Mouse (Mus musculus) limb, embryonic 15.5 days (tissue): ENCODE results near the gene Ube2e1. TPM values are rescaled to one million over a fixed set of nuclear protein-coding genes. Genes with fewer than 3 reads are reported as not detected.
"Not testable (repeated sequence)": the region's sequence is repeated elsewhere in the genome, so short reads cannot be mapped to it uniquely, and the experiment has no call there.

Experiments used
- ATAC-seq: fragments of 200-750 bp; cut with Nextera tagmentation; 2 replicates; pipeline ENCODE4 v1.8.0; 2017; ENCODE audit warnings: low read depth, moderate TSS enrichment; ENCODE audit not compliant: insufficient number of reproducible peaks, low FRiP score, low TSS enrichment
- H3K27ac ChIP-seq: fragments of 300-500 bp; sonication (generic); 2 replicates; pipeline ENCODE4 v1.5.1; 2015; ENCODE audit warnings: moderate library complexity, mild to moderate bottlenecking, inconsistent platforms
- H3K27me3 ChIP-seq: fragments of 300-500 bp; sonication (generic); 2 replicates; pipeline ENCODE4 v1.6.1; 2015; ENCODE audit warnings: inconsistent platforms
- H3K36me3 ChIP-seq: fragments of 300-500 bp; sonication (generic); 2 replicates; pipeline ENCODE4 v1.6.1; 2015; ENCODE audit warnings: inconsistent platforms
- H3K4me1 ChIP-seq: fragments of 300-500 bp; sonication (generic); 2 replicates; pipeline ENCODE4 v1.6.1; 2015; ENCODE audit warnings: inconsistent platforms
- H3K4me2 ChIP-seq: fragments of 300-500 bp; sonication (generic); 2 replicates; pipeline ENCODE4 v1.6.1; 2015; ENCODE audit warnings: mild to moderate bottlenecking, inconsistent platforms
- H3K4me3 ChIP-seq: fragments of 300-500 bp; sonication (generic); 2 replicates; pipeline ENCODE4 v1.5.1; 2015; ENCODE audit warnings: mild to moderate bottlenecking, inconsistent platforms
- H3K9ac ChIP-seq: fragments of 300-500 bp; sonication (generic); 2 replicates; pipeline ENCODE4 v1.6.1; 2015; ENCODE audit warnings: inconsistent platforms
- H3K9me3 ChIP-seq: fragments of 300-500 bp; sonication (generic); 2 replicates; pipeline ENCODE4 v1.6.1; 2016; ENCODE audit warnings: inconsistent platforms
- WGBS: fragments of 180-500 bp; shearing (Covaris S2); methylation state at CpG from one replicate; pipeline ENCODE4 v1.1.7; 2015; 5-methylcytosine and 5-hydroxymethylcytosine counted together
- polyA plus RNA-seq: library from polyadenylated mRNA; unstranded; fragments of >200 nt; fragmentation: Nextera tagmentation; extraction: Ambion mirVana; gene quantifications from 2 replicates; pipeline ENCODE4 v1.2.1, GENCODE M21; 2015

Gene Ube2e1
- polyA plus RNA-seq, 1 experiment from 2014 or later, result 153 TPM

GRCm38 (mm10) chr14:18280375-18280774, 51.3 kb downstream of the Ube2e1 start:
- Histone ChIP-seq H3K36me3 (peaks cover 55% of the 10 kb centered on the region), H3K9ac (no peak overlapping the region), H3K4me3 (no peak overlapping the region), H3K4me2 (no peak overlapping the region), H3K4me1 (no peaks in the 10 kb centered on the region), H3K27me3 (no peaks in the 10 kb centered on the region), H3K9me3 (no peaks in the 10 kb centered on the region), H3K27ac (no peak overlapping the region)
- ATAC-seq, result no peak
- WGBS, result 79% methylated on average over 5 of the region's 5 CpGs

GRCm38 (mm10) chr14:18274526-18274925, 57.1 kb downstream of the Ube2e1 start:
- no peak overlapping the region for H3K9ac ChIP-seq
- WGBS, result 74% methylated on average over 1 of the region's 1 CpGs
- H3K27ac ChIP-seq, result no peak overlapping the region
- no peak overlapping the region for H3K4me2 ChIP-seq
- H3K4me3 ChIP-seq, result no peak overlapping the region
- ATAC-seq, result no peak
- H3K27me3 ChIP-seq, result no peaks in the 10 kb centered on the region
- H3K36me3 ChIP-seq, result peaks cover 28% of the 10 kb centered on the region
- H3K4me1 ChIP-seq, result peaks cover 4% of the 10 kb centered on the region; the same call in 1 of the 2 replicates
- no peaks in the 10 kb centered on the region for H3K9me3 ChIP-seq

- Histone ChIP-seq H3K9ac (peak overlapping the region; percentile 71; the same call in 1 of the 2 replicates), H3K27ac (no peak overlapping the region), H3K27me3 (no peaks in the 10 kb centered on the region), H3K9me3 (no peaks in the 10 kb centered on the region), H3K4me2 (peak overlapping the region; percentile 67), H3K4me3 (peak overlapping the region; percentile 78), H3K4me1 (peaks cover 11% of the 10 kb centered on the region), H3K36me3 (peaks cover 21% of the 10 kb centered on the region)
- WGBS, result 7% methylated on average over 7 of the region's 7 CpGs
- no peak for ATAC-seq
These were observed 60.0 kb downstream of the Ube2e1 start for GRCm38 (mm10) chr14:18271666-18272065.

GRCm38 (mm10) chr14:18270529-18271441, 60.9 kb downstream of the Ube2e1 start, which contains the start of the genes Nkiras1 and Rpl15:
Gene Nkiras1, plus strand, starts transcription at chr14:18271136.
Gene Rpl15, minus strand, starts transcription at chr14:18271391.
- Histone ChIP-seq H3K4me3 (peak within 1 kb of the TSS; percentile 78), H3K27ac (peak within 1 kb of the TSS; percentile 90), H3K4me2 (peak within 1 kb of the TSS; percentile 67), H3K27me3 (no peaks in the 10 kb centered on the region), H3K4me1 (peaks cover 11% of the 10 kb centered on the region), H3K9ac (peak within 1 kb of the TSS; percentile 88), H3K36me3 (peaks cover 21% of the 10 kb centered on the region), H3K9me3 (no peaks in the 10 kb centered on the region)
- peak; percentile 100 for ATAC-seq
- WGBS, result under 1% methylated on average over 78 of the region's 78 CpGs

GRCm38 (mm10) chr14:18269947-18270528, 61.6 kb downstream of the Ube2e1 start:
- peaks cover 11% of the 10 kb centered on the region for H3K4me1 ChIP-seq
- ATAC-seq, H3K27me3 ChIP-seq, H3K9me3 ChIP-seq: not testable (repeated sequence)
- H3K27ac ChIP-seq, result peak overlapping the region; percentile 90
- peak overlapping the region; percentile 55 for H3K4me2 ChIP-seq
- H3K4me3 ChIP-seq, result peak overlapping the region; percentile 78
- under 1% methylated on average over 23 of the region's 24 CpGs for WGBS
- H3K9ac ChIP-seq, result peak overlapping the region; percentile 88
- peaks cover 21% of the 10 kb centered on the region for H3K36me3 ChIP-seq

GRCm38 (mm10) chr14:18263427-18263826, 68.2 kb downstream of the Ube2e1 start:
- Histone ChIP-seq H3K4me3 (no peak overlapping the region), H3K27me3 (no peaks in the 10 kb centered on the region), H3K9me3 (no peaks in the 10 kb centered on the region), H3K9ac (no peak overlapping the region), H3K4me1 (peaks cover 5% of the 10 kb centered on the region; the same call in 1 of the 2 replicates), H3K36me3 (peaks cover 16% of the 10 kb centered on the region), H3K4me2 (no peak overlapping the region), H3K27ac (peak overlapping the region; percentile 67; the same call in 1 of the 2 replicates)
- WGBS, result 28% methylated on average over 4 of the region's 4 CpGs
- ATAC-seq, result no peak

GRCm38 (mm10) chr14:18261203-18261602, 70.5 kb downstream of the Ube2e1 start:
- H3K27ac ChIP-seq, result no peak overlapping the region
- H3K4me2 ChIP-seq, result no peak overlapping the region
- ATAC-seq, result no peak
- whole genome bisulfite sequencing, result 87% methylated on average over 3 of the region's 3 CpGs
- no peaks in the 10 kb centered on the region for H3K9me3 ChIP-seq
- no peaks in the 10 kb centered on the region for H3K36me3 ChIP-seq
- H3K9ac ChIP-seq, result no peak overlapping the region
- H3K27me3 ChIP-seq, result no peaks in the 10 kb centered on the region
- H3K4me1 ChIP-seq, result 0 out of 2 replicates have a peak, but pooled peaks cover 3% of the 10 kb centered on the region
- H3K4me3 ChIP-seq, result no peak overlapping the region

- Histone ChIP-seq H3K27ac (no peak overlapping the region), H3K4me2 (no peak overlapping the region), H3K4me1 (0 out of 2 replicates have a peak, but pooled peaks cover 4% of the 10 kb centered on the region), H3K27me3 (no peaks in the 10 kb centered on the region), H3K36me3 (no peaks in the 10 kb centered on the region), H3K4me3 (no peak overlapping the region), H3K9ac (no peak overlapping the region), H3K9me3 (no peaks in the 10 kb centered on the region)
- no peak for ATAC-seq
- 83% methylated on average over 21 of the region's 21 CpGs for WGBS
These were observed 89.0 kb downstream of the Ube2e1 start for GRCm38 (mm10) chr14:18242638-18243130.

GRCm38 (mm10) chr14:18241786-18242185, 89.9 kb downstream of the Ube2e1 start:
- no peaks in the 10 kb centered on the region for H3K9me3 ChIP-seq

GRCm38 (mm10) chr14:18240132-18240531, 91.5 kb downstream of the Ube2e1 start:
- no peak overlapping the region for H3K27ac ChIP-seq
- no peak overlapping the region for H3K4me3 ChIP-seq
- H3K36me3 ChIP-seq, result no peaks in the 10 kb centered on the region
- 67% methylated on average over 7 of the region's 7 CpGs for WGBS
- H3K9me3 ChIP-seq, result no peaks in the 10 kb centered on the region
- no peak overlapping the region for H3K4me2 ChIP-seq
- no peak for ATAC-seq
- H3K4me1 ChIP-seq, result 0 out of 2 replicates have a peak, but pooled peaks cover 6% of the 10 kb centered on the region
- no peak overlapping the region for H3K9ac ChIP-seq
- H3K27me3 ChIP-seq, result no peaks in the 10 kb centered on the region

More at GRCm38 (mm10) chr14:18241786-18242185, 89.9 kb downstream of the Ube2e1 start:
- Histone ChIP-seq H3K4me3 (no peak overlapping the region), H3K36me3 (no peaks in the 10 kb centered on the region), H3K27me3 (no peaks in the 10 kb centered on the region), H3K27ac (no peak overlapping the region), H3K4me2 (no peak overlapping the region), H3K9ac (no peak overlapping the region; the same call in 1 of the 2 replicates), H3K4me1 (0 out of 2 replicates have a peak, but pooled peaks cover 6% of the 10 kb centered on the region)
- 83% methylated on average over 4 of the region's 4 CpGs for WGBS
- ATAC-seq, result no peak

- H3K27me3 ChIP-seq, result no peaks in the 10 kb centered on the region
- H3K4me2 ChIP-seq, result peak within 1 kb of the TSS; percentile 85
- peak within 1 kb of the TSS; percentile 54 for H3K9ac ChIP-seq
- ATAC-seq, result peak; percentile 92
- H3K27ac ChIP-seq, result peak within 1 kb of the TSS; percentile 86
- H3K4me3 ChIP-seq, result peak within 1 kb of the TSS; percentile 91
- H3K4me1 ChIP-seq, result 0 out of 2 replicates have a peak, but pooled peaks cover 6% of the 10 kb centered on the region
- H3K9me3 ChIP-seq, result no peaks in the 10 kb centered on the region
- no peaks in the 10 kb centered on the region for H3K36me3 ChIP-seq
- 1% methylated on average over 55 of the region's 66 CpGs for WGBS
These were observed 92.6 kb downstream of the Ube2e1 start, which contains the start of gene Nr1d2 for GRCm38 (mm10) chr14:18238750-18239731. Gene Nr1d2, minus strand, starts transcription at chr14:18239127.
